Mouse (Mus musculus) stomach, embryonic 15.5 days (tissue): ENCODE measurements around the gene Nt5dc2. TPM values are rescaled to one million over a fixed set of nuclear protein-coding genes. Genes with fewer than 3 reads are reported as not detected.

ENCODE experiments used
- ATAC-seq: fragments of 200-750 bp; cut with Nextera tagmentation; 2 replicates; pipeline ENCODE4 v1.8.0; 2017; ENCODE audit warnings: low read depth, moderate number of reproducible peaks, moderate TSS enrichment; ENCODE audit not compliant: insufficient read depth, low FRiP score
- H3K27ac ChIP-seq: fragments of 300-500 bp; sonication (generic); 2 replicates; pipeline ENCODE4 v1.5.1; 2015; ENCODE audit warnings: mild to moderate bottlenecking, inconsistent platforms
- H3K27me3 ChIP-seq: fragments of 300-500 bp; sonication (generic); replicated peaks from 2 replicates; pipeline ENCODE4 v1.6.1; 2015; ENCODE audit warnings: inconsistent platforms
- H3K36me3 ChIP-seq: fragments of 300-500 bp; sonication (generic); 2 replicates; pipeline ENCODE4 v1.6.1; 2015; ENCODE audit warnings: inconsistent platforms
- H3K4me1 ChIP-seq: fragments of 300-500 bp; sonication (generic); 2 replicates; pipeline ENCODE4 v1.6.1; 2015; ENCODE audit warnings: inconsistent platforms
- H3K4me2 ChIP-seq: fragments of 300-500 bp; sonication (generic); 2 replicates; pipeline ENCODE4 v1.6.1; 2015; ENCODE audit warnings: mild to moderate bottlenecking, inconsistent platforms
- H3K4me3 ChIP-seq: fragments of 300-500 bp; sonication (generic); replicated peaks from 2 replicates; pipeline ENCODE4 v1.5.1; 2015; ENCODE audit warnings: inconsistent platforms
- H3K9ac ChIP-seq: fragments of 300-500 bp; sonication (generic); 2 replicates; pipeline ENCODE4 v1.6.1; 2015; ENCODE audit warnings: inconsistent platforms
- H3K9me3 ChIP-seq: fragments of 300-500 bp; sonication (generic); 2 replicates; pipeline ENCODE4 v1.6.1; 2016; ENCODE audit warnings: inconsistent platforms
- WGBS: fragments of 180-500 bp; shearing (Covaris S2); methylation state at CpG from one replicate; pipeline ENCODE4 v1.1.7; 2015; 5-methylcytosine and 5-hydroxymethylcytosine counted together
- polyA plus RNA-seq: library from polyadenylated mRNA; unstranded; fragments of >200 nt; fragmentation: Nextera tagmentation; extraction: Ambion mirVana; gene quantifications from 2 replicates; pipeline ENCODE4 v1.2.1, GENCODE M21; 2015

Nt5dc2 gene
- polyA plus RNA-seq = 367 and 372 TPM in 2 replicates

GRCm38 (mm10) chr14:31130236-31131220 is at the start of gene Nt5dc2:
Nt5dc2 (plus strand) TSS chr14:31131053.
- H3K36me3 ChIP-seq = peaks cover 13% of the 10 kb centered on the region
- 4% methylated on average over 58 of the region's 63 CpGs for WGBS
- H3K4me2 ChIP-seq = peak within 1 kb of the TSS; percentile 75
- ATAC-seq = peak; percentile 73
- no peaks in the 10 kb centered on the region for H3K9me3 ChIP-seq
- peak within 1 kb of the TSS; percentile 91 for H3K4me3 ChIP-seq
- peak within 1 kb of the TSS; percentile 94 for H3K9ac ChIP-seq
- peaks cover 50% of the 10 kb centered on the region for H3K4me1 ChIP-seq
- H3K27ac ChIP-seq = peak within 1 kb of the TSS; percentile 89
- H3K27me3 ChIP-seq = no peaks in the 10 kb centered on the region

GRCm38 (mm10) chr14:31081147-31081546 is 49.7 kb upstream of the Nt5dc2 start:
- Histone ChIP-seq H3K9ac (no peak overlapping the region), H3K4me3 (no peak overlapping the region), H3K27me3 (no peaks in the 10 kb centered on the region), H3K36me3 (peaks cover 46% of the 10 kb centered on the region), H3K4me2 (no peak overlapping the region), H3K9me3 (no peaks in the 10 kb centered on the region), H3K4me1 (no peaks in the 10 kb centered on the region), H3K27ac (no peak overlapping the region)
- ATAC-seq = no peak

GRCm38 (mm10) chr14:31087433-31087832 is 43.4 kb upstream of the Nt5dc2 start:
- Histone ChIP-seq H3K4me2 (no peak overlapping the region), H3K27ac (no peak overlapping the region), H3K4me1 (no peaks in the 10 kb centered on the region), H3K9ac (no peak overlapping the region), H3K9me3 (no peaks in the 10 kb centered on the region), H3K4me3 (no peak overlapping the region), H3K27me3 (no peaks in the 10 kb centered on the region), H3K36me3 (peaks cover 29% of the 10 kb centered on the region; the same call in 1 of the 2 replicates)
- no peak for ATAC-seq
- 80% methylated on average over 6 of the region's 6 CpGs for WGBS

GRCm38 (mm10) chr14:31088515-31088914 is 42.3 kb upstream of the Nt5dc2 start:
- no peaks in the 10 kb centered on the region for H3K4me1 ChIP-seq
- 89% methylated on average over 2 of the region's 2 CpGs for WGBS
- no peak overlapping the region for H3K4me2 ChIP-seq
- ATAC-seq = no peak
- no peaks in the 10 kb centered on the region for H3K27me3 ChIP-seq
- no peak overlapping the region for H3K4me3 ChIP-seq
- H3K27ac ChIP-seq = no peak overlapping the region
- no peak overlapping the region for H3K9ac ChIP-seq
- H3K9me3 ChIP-seq = no peaks in the 10 kb centered on the region
- peaks cover 26% of the 10 kb centered on the region; the same call in 1 of the 2 replicates for H3K36me3 ChIP-seq

GRCm38 (mm10) chr14:31089918-31090317 is 40.9 kb upstream of the Nt5dc2 start:
- Histone ChIP-seq H3K9ac (no peak overlapping the region), H3K27ac (no peak overlapping the region), H3K4me2 (no peak overlapping the region), H3K27me3 (no peaks in the 10 kb centered on the region), H3K36me3 (peaks cover 25% of the 10 kb centered on the region; the same call in 1 of the 2 replicates), H3K4me1 (no peaks in the 10 kb centered on the region), H3K4me3 (no peak overlapping the region), H3K9me3 (no peaks in the 10 kb centered on the region)
- no peak for ATAC-seq
- 71% methylated on average over 1 of the region's 1 CpGs for WGBS

GRCm38 (mm10) chr14:31105156-31105555 is 25.7 kb upstream of the Nt5dc2 start:
- 76% methylated on average over 2 of the region's 2 CpGs for WGBS
- Histone ChIP-seq H3K36me3 (peaks cover 26% of the 10 kb centered on the region), H3K27me3 (no peaks in the 10 kb centered on the region), H3K9me3 (no peaks in the 10 kb centered on the region), H3K4me3 (no peak overlapping the region), H3K9ac (no peak overlapping the region), H3K4me2 (no peak overlapping the region), H3K27ac (no peak overlapping the region), H3K4me1 (no peaks in the 10 kb centered on the region)
- no peak for ATAC-seq

GRCm38 (mm10) chr14:31110613-31111012 is 20.2 kb upstream of the Nt5dc2 start:
- 72% methylated on average over 3 of the region's 3 CpGs for WGBS
- Histone ChIP-seq H3K9ac (no peak overlapping the region), H3K27ac (no peak overlapping the region), H3K36me3 (peaks cover 35% of the 10 kb centered on the region), H3K4me1 (no peaks in the 10 kb centered on the region), H3K27me3 (no peaks in the 10 kb centered on the region), H3K9me3 (no peaks in the 10 kb centered on the region), H3K4me2 (no peak overlapping the region), H3K4me3 (no peak overlapping the region)
- no peak for ATAC-seq

- Histone ChIP-seq H3K9ac (no peak overlapping the region), H3K27me3 (no peaks in the 10 kb centered on the region), H3K27ac (no peak overlapping the region), H3K4me2 (no peak overlapping the region), H3K9me3 (no peaks in the 10 kb centered on the region), H3K36me3 (peaks cover 29% of the 10 kb centered on the region), H3K4me3 (no peak overlapping the region), H3K4me1 (no peaks in the 10 kb centered on the region)
- 76% methylated on average over 5 of the region's 5 CpGs for WGBS
- no peak for ATAC-seq
Observed at GRCm38 (mm10) chr14:31112187-31112586, 18.7 kb upstream of the Nt5dc2 start.

- no peak overlapping the region for H3K4me3 ChIP-seq
- H3K9ac ChIP-seq = no peak overlapping the region
- H3K27ac ChIP-seq = no peak overlapping the region
- H3K36me3 ChIP-seq = peaks cover 35% of the 10 kb centered on the region
- no peaks in the 10 kb centered on the region for H3K9me3 ChIP-seq
- H3K4me1 ChIP-seq = no peaks in the 10 kb centered on the region
- no peak for ATAC-seq
- H3K27me3 ChIP-seq = no peaks in the 10 kb centered on the region
- WGBS = 67% methylated on average over 3 of the region's 3 CpGs
- H3K4me2 ChIP-seq = no peak overlapping the region
Observed at GRCm38 (mm10) chr14:31114011-31114410, 16.8 kb upstream of the Nt5dc2 start.

- Histone ChIP-seq H3K9me3 (no peaks in the 10 kb centered on the region), H3K4me1 (no peaks in the 10 kb centered on the region), H3K36me3 (peaks cover 32% of the 10 kb centered on the region), H3K4me3 (no peak overlapping the region), H3K9ac (no peak overlapping the region), H3K27me3 (no peaks in the 10 kb centered on the region), H3K4me2 (no peak overlapping the region), H3K27ac (no peak overlapping the region)
- ATAC-seq = no peak
- WGBS = 52% methylated on average over 2 of the region's 2 CpGs
Observed at GRCm38 (mm10) chr14:31115522-31115921, 15.3 kb upstream of the Nt5dc2 start.

- Histone ChIP-seq H3K4me2 (no peak overlapping the region), H3K27ac (0 out of 2 replicates have a peak overlapping the region, but pooled peaks have one; percentile 28), H3K36me3 (0 out of 2 replicates have a peak, but pooled peaks cover 3% of the 10 kb centered on the region), H3K9me3 (no peaks in the 10 kb centered on the region), H3K9ac (no peak overlapping the region), H3K27me3 (no peaks in the 10 kb centered on the region), H3K4me1 (peaks cover 19% of the 10 kb centered on the region), H3K4me3 (no peak overlapping the region)
- WGBS = 56% methylated on average over 9 of the region's 9 CpGs
- ATAC-seq = no peak
Observed at GRCm38 (mm10) chr14:31125106-31126075, 5.5 kb upstream of the Nt5dc2 start.
